Mouse (Mus musculus): ENCODE data around the gene Sult2a3. TPM values are rescaled to one million over a fixed set of nuclear protein-coding genes. Genes with fewer than 3 reads are reported as not detected.

The Sult2a3 gene
- total RNA-seq (2023), result not detected in 2 replicates

GRCm38 (mm10) chr7:14122944-14123343, at the start of gene Sult2a3:
Gene Sult2a3, minus strand, starts transcription at chr7:14123044.

Other genes starting within 250 kb of the Sult2a3 start
- not detected in 2 replicates for gene Sult2a4, start 133.4 kb downstream of the Sult2a3 start, total RNA-seq (2023)
- not detected in 2 replicates for gene Sult2a6, start 131.8 kb upstream of the Sult2a3 start, total RNA-seq (2023)
- not detected in 2 replicates for gene Obox8, start 210.5 kb upstream of the Sult2a3 start, total RNA-seq (2023)

All from neutrophil, adult 65 days (primary cell).